Mouse (Mus musculus): ENCODE measurements around the gene Bbc3.

- TF ChIP-seq GATA1 (IDR thresholded peaks at IDR 0.05; ENCODE audit: low read length) (no peak), TAL1 (IDR thresholded peaks at IDR 0.05; ENCODE audit: low read length) (no peak)
These were observed 12.8 kb upstream of the Bbc3 start for GRCm38 (mm10) chr7:16295321-16295900.
